Mouse (Mus musculus) midbrain, embryonic 10.5 days (tissue): ENCODE results near the gene Nup54. TPM values are rescaled to one million over a fixed set of nuclear protein-coding genes. Genes with fewer than 3 reads are reported as not detected.
A peak's percentile ranks its signal among the peaks of the same experiment; 100 is the strongest.

Source experiments
- DNase-seq: peaks from one replicate; pipeline ENCODE4 v3.0.0-alpha.2; 2017; ENCODE audit warnings: low spot score
- H3K27ac ChIP-seq: fragments of 300-500 bp; sonication (generic); replicated peaks from 2 replicates; pipeline ENCODE4 v1.5.1; 2016; ENCODE audit warnings: mild to moderate bottlenecking
- H3K27me3 ChIP-seq: fragments of 300-500 bp; sonication (generic); 2 replicates; pipeline ENCODE4 v1.6.1; 2016; ENCODE audit warnings: low read depth, mild to moderate bottlenecking; ENCODE audit not compliant: poor library complexity, severe bottlenecking
- H3K36me3 ChIP-seq: fragments of 300-500 bp; sonication (generic); 2 replicates; pipeline ENCODE4 v1.6.1; 2016; ENCODE audit warnings: mild to moderate bottlenecking, moderate library complexity
- H3K4me1 ChIP-seq: fragments of 300-500 bp; sonication (generic); 2 replicates; pipeline ENCODE4 v1.6.1; 2016
- H3K4me3 ChIP-seq: fragments of 300-500 bp; sonication (generic); 2 replicates; pipeline ENCODE4 v1.5.1; 2016; ENCODE audit warnings: mild to moderate bottlenecking, moderate library complexity
- H3K9me3 ChIP-seq: fragments of 300-500 bp; sonication (generic); replicated peaks from 2 replicates; pipeline ENCODE4 v1.6.1; 2016; ENCODE audit warnings: mild to moderate bottlenecking
- WGBS: fragments of 180-500 bp; shearing (Covaris S2); methylation state at CpG from one replicate; pipeline ENCODE4 v1.1.7; 2016; 5-methylcytosine and 5-hydroxymethylcytosine counted together
- polyA plus RNA-seq: library from polyadenylated mRNA; unstranded; fragments of >200 nt; fragmentation: Nextera tagmentation; extraction: Ambion mirVana; gene quantifications from 2 replicates; pipeline ENCODE4 v1.2.1, GENCODE M21; 2016

Nup54 gene
- polyA plus RNA-seq, 1 experiment from 2014 or later: 70.0 TPM

DNA sequence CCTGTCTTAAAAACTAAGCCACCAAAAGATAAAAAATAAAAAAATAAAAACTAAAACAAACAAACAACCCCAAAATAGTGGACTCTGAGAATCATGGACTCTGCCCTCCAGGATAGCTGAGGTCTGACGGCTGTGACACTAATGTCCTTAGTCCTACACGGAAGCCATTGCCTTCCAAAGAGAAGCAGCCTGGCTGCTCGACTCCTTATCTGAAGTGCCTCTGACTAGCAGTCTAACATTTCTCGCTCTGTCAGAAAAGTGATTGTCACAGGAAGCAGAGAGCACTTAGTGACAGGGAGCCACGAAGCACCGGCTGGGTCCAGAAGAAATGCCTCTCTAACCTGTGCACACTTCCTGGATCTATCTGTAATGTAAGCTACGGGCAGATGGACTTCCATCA is 7.9 kb upstream of the Nup54 start:
- Histone ChIP-seq H3K36me3 (peaks cover 41% of the 10 kb centered on the region), H3K27ac (no peak overlapping the region), H3K4me3 (no peak overlapping the region), H3K4me1 (no peaks in the 10 kb centered on the region), H3K9me3 (no peaks in the 10 kb centered on the region), H3K27me3 (no peaks in the 10 kb centered on the region)
- DNase-seq: no peak
- 91% methylated on average over 7 of the region's 7 CpGs for WGBS

DNA sequence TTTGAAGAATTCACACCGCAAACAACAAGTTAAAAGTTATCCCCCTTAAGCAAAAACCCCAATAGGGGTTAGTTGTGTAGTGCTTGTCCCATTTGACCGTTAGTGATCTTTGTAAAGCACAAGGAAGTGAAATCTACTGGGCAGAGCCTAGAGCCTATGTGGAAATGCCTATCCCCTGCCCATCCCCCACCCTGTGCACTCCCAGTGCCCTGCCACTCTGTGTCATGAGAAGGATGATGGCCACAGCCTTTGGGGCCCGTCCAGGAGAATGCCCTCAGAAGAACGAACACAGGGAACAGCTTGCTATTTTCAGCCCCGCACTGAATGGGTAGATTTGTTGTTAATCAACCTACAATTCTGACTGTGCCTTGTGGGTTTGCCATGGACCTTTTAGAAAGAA is 6.5 kb upstream of the Nup54 start:
- Histone ChIP-seq H3K27me3 (no peaks in the 10 kb centered on the region), H3K4me3 (no peak overlapping the region), H3K9me3 (no peaks in the 10 kb centered on the region), H3K4me1 (no peaks in the 10 kb centered on the region), H3K36me3 (peaks cover 27% of the 10 kb centered on the region), H3K27ac (no peak overlapping the region)
- WGBS: 88% methylated on average over 5 of the region's 5 CpGs
- no peak for DNase-seq

DNA sequence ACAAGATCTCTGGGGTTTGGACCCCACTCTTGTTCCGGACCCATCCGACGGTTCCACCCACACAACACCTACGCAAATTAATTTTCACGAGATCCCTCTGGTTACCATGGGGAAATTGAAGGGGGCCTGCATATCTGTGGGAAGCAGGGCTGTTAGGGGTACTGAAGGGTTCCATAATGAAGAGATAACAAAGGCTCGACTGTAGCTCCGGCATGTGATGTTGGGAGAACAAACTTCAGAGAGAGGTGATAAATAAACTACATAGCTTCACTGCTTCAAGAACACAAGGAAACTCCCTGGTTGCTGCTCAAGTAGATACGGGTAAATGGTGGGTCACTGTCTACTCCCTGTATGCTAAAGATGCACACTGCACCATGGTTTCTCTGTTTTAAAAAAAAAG is 3.5 kb upstream of the Nup54 start:
- H3K4me3 ChIP-seq: no peak overlapping the region
- H3K4me1 ChIP-seq: peaks cover 12% of the 10 kb centered on the region
- peaks cover 1% of the 10 kb centered on the region for H3K36me3 ChIP-seq
- DNase-seq: no peak
- H3K27me3 ChIP-seq: no peaks in the 10 kb centered on the region
- no peaks in the 10 kb centered on the region for H3K9me3 ChIP-seq
- 89% methylated on average over 8 of the region's 8 CpGs for WGBS
- no peak overlapping the region for H3K27ac ChIP-seq

DNA sequence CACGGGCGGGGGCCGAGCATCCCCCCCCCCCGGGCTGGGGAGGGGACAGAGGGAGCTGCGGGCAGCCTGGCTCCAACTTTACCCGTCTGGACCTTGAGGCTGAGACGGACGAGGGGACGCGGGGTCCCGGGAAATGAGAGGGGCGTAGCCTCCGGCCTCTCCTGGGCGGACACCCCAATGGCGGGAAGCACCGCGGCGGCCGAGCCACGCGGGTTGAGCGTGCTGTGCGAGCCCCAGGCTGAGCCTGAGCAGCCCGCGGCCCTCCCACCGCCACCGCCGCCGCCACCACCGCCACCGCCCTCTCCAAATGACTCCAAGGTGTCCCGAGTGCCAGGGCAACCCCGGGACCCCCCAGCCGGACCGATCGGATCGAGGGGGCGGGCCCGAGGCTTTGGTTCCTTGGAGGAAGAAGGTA is 441 bp downstream of the Nup54 start:
- H3K27ac ChIP-seq: peak overlapping the region; percentile 98
- DNase-seq: no peak
- WGBS: 0% methylated on average over 39 of the region's 39 CpGs

DNA sequence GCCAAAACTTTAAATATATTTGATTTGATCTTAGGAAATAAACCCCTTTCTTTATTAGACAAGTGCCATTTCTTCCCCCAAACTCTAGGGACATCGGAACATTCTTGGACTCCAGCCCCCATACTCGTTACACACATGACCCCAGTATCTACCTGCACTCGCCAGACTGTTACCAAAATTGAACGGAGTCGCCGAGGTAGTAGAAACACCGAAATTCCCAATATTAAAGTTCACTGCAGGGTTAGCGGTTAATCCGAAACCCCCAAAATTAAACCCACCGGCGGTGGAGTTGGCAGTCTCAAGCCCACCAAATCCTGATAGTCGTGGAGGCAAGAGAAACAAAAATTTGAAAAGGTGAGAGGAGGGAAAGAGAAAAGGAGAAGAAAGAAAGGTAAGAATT is 949 bp downstream of the Nup54 start:
- Histone ChIP-seq H3K27ac (peak overlapping the region; percentile 98), H3K4me1 (peaks cover 20% of the 10 kb centered on the region), H3K9me3 (no peaks in the 10 kb centered on the region), H3K4me3 (peak overlapping the region; percentile 99), H3K36me3 (peaks cover 17% of the 10 kb centered on the region), H3K27me3 (no peaks in the 10 kb centered on the region)
- peak; percentile 16 for DNase-seq
- 2% methylated on average over 12 of the region's 12 CpGs for WGBS

More for the DNA sequence above, 441 bp downstream of the Nup54 start:
- peaks cover 20% of the 10 kb centered on the region for H3K4me1 ChIP-seq
- H3K36me3 ChIP-seq: peaks cover 12% of the 10 kb centered on the region
- H3K27me3 ChIP-seq: no peaks in the 10 kb centered on the region
- peak overlapping the region; percentile 99 for H3K4me3 ChIP-seq
- H3K9me3 ChIP-seq: no peaks in the 10 kb centered on the region

- 87% methylated on average over 7 of the region's 7 CpGs for WGBS
- H3K4me3 ChIP-seq: no peak overlapping the region
- no peak overlapping the region for H3K27ac ChIP-seq
- no peaks in the 10 kb centered on the region for H3K9me3 ChIP-seq
- H3K36me3 ChIP-seq: peaks cover 42% of the 10 kb centered on the region
- peaks cover 20% of the 10 kb centered on the region for H3K4me1 ChIP-seq
- DNase-seq: no peak
- H3K27me3 ChIP-seq: no peaks in the 10 kb centered on the region
Observed at GRCm38 (mm10) chr5:92431611-92432010, 3.4 kb downstream of the Nup54 start.

GRCm38 (mm10) chr5:92430723-92431122 is 4.3 kb downstream of the Nup54 start:
- Histone ChIP-seq H3K4me3 (no peak overlapping the region), H3K27me3 (no peaks in the 10 kb centered on the region), H3K36me3 (peaks cover 51% of the 10 kb centered on the region), H3K9me3 (no peaks in the 10 kb centered on the region), H3K27ac (no peak overlapping the region), H3K4me1 (peaks cover 19% of the 10 kb centered on the region)
- 93% methylated on average over 5 of the region's 5 CpGs for WGBS
- no peak for DNase-seq

DNA sequence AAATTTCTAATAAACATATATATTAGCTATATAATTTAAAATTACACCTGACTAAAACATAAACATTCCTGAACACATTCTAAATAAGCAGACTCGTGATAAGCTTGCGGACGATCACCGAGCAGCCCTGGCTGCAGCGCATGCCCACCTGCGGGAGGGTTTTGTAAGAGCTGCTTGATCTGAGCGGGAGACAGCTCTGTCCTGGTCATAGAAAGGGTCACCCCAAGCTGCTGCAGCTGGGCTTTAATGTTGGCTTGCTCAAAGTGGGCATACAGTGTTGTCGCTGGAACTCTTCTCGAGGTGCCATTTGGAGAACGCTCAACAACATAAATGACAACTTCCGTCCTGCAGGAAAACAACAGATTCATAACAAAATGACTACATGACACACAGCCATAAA is 10.9 kb downstream of the Nup54 start:
- Histone ChIP-seq H3K4me1 (no peaks in the 10 kb centered on the region), H3K4me3 (no peak overlapping the region), H3K36me3 (peaks cover 100% of the 10 kb centered on the region), H3K27me3 (no peaks in the 10 kb centered on the region), H3K27ac (no peak overlapping the region), H3K9me3 (no peaks in the 10 kb centered on the region)
- 93% methylated on average over 11 of the region's 11 CpGs for WGBS
- no peak for DNase-seq

DNA sequence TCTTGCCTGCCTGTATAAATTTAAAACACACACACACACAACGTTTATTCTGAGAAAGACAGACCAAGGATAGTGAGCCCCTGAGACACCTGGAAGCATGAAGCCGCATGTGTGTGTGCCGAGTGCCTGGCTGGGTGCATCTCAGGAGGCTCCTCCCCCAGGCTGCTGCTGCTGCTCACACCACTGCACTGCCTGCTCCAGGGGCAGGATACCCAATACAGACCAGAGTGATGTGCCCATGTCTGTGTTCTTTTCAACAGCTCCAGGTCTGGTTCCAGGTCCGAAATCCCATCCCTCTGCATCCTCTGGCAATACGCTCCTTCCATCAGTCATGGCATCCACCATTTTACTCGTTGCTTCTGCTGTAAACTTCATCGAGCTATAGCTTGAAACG is 21.0 kb downstream of the Nup54 start:
- Histone ChIP-seq H3K27me3 (no peaks in the 10 kb centered on the region), H3K9me3 (no peaks in the 10 kb centered on the region), H3K36me3 (peaks cover 52% of the 10 kb centered on the region), H3K27ac (no peak overlapping the region), H3K4me3 (no peak overlapping the region), H3K4me1 (no peaks in the 10 kb centered on the region)
- 91% methylated on average over 8 of the region's 8 CpGs for WGBS
- DNase-seq: no peak

- Histone ChIP-seq H3K36me3 (peaks cover 47% of the 10 kb centered on the region), H3K4me3 (no peak overlapping the region), H3K9me3 (no peaks in the 10 kb centered on the region), H3K27ac (no peak overlapping the region), H3K4me1 (no peaks in the 10 kb centered on the region), H3K27me3 (no peaks in the 10 kb centered on the region)
- DNase-seq: no peak
- WGBS: 90% methylated on average over 11 of the region's 11 CpGs
Observed at GRCm38 (mm10) chr5:92413271-92413981, 21.6 kb downstream of the Nup54 start.

GRCm38 (mm10) chr5:92411461-92412140 is 23.4 kb downstream of the Nup54 start:
- H3K9me3 ChIP-seq: no peaks in the 10 kb centered on the region

DNA sequence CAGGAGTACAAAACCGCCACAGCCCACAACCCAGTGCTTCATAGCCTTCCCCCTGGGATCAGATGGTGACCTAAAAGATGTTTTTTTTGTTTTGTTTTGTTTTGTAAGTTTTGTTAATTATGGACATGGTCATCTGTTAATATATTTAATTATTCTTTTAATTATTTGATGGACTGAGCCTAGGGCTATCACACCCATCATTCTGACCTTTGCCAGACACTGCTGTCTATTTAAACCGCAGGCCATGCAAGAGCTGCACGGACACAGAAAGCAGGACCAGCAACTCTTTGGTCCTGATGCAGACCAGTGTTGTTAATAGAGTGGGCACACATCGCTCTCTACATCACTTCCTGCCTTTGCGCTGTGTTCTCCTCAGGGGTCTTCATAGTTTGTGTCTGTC is 24.5 kb downstream of the Nup54 start:
- H3K27me3 ChIP-seq: no peaks in the 10 kb centered on the region
- H3K27ac ChIP-seq: no peak overlapping the region
- no peak for DNase-seq
- H3K4me1 ChIP-seq: no peaks in the 10 kb centered on the region
- whole genome bisulfite sequencing: 86% methylated on average over 5 of the region's 5 CpGs
- no peaks in the 10 kb centered on the region for H3K9me3 ChIP-seq
- H3K36me3 ChIP-seq: peaks cover 19% of the 10 kb centered on the region
- H3K4me3 ChIP-seq: no peak overlapping the region

More at GRCm38 (mm10) chr5:92411461-92412140, 23.4 kb downstream of the Nup54 start:
- no peaks in the 10 kb centered on the region for H3K4me1 ChIP-seq
- H3K4me3 ChIP-seq: no peak overlapping the region
- no peak for DNase-seq
- WGBS: 80% methylated on average over 7 of the region's 7 CpGs
- H3K27me3 ChIP-seq: no peaks in the 10 kb centered on the region
- peaks cover 29% of the 10 kb centered on the region for H3K36me3 ChIP-seq
- no peak overlapping the region for H3K27ac ChIP-seq

- H3K4me1 ChIP-seq: peaks cover under 1% of the 10 kb centered on the region
- no peak overlapping the region for H3K4me3 ChIP-seq
- H3K27ac ChIP-seq: no peak overlapping the region
- H3K36me3 ChIP-seq: peaks cover 12% of the 10 kb centered on the region
- H3K27me3 ChIP-seq: no peaks in the 10 kb centered on the region
- no peak for DNase-seq
- no peaks in the 10 kb centered on the region for H3K9me3 ChIP-seq
- WGBS: 84% methylated on average over 9 of the region's 9 CpGs
Observed at GRCm38 (mm10) chr5:92409361-92410155, 25.5 kb downstream of the Nup54 start.
